Mouse (Mus musculus) liver, adult 2 months (tissue): ENCODE results near the gene Cdkal1.

Experiments
- CTCF ChIP-seq: fragments of 200-500 bp; IDR thresholded peaks from 2 replicates; pipeline ENCODE4 v1.5.1; 2011; ENCODE audit warnings: low read depth, low read length, control low read depth
- POLR2A ChIP-seq: fragments of 200-500 bp; IDR thresholded peaks from 2 replicates; pipeline ENCODE4 v1.6.1; 2011; ENCODE audit warnings: low read length, control low read depth; ENCODE audit not compliant: insufficient read depth; ENCODE audit errors: extremely low read depth

- TF ChIP-seq CTCF, result no peak
- TF ChIP-seq POLR2A, result no peak
These were observed 636.8 kb downstream of the Cdkal1 start for GRCm38 (mm10) chr13:29218594-29219230.
